Comparison of ENCODE assay signal across 7 mouse cellular contexts in the genomic region with DNA sequence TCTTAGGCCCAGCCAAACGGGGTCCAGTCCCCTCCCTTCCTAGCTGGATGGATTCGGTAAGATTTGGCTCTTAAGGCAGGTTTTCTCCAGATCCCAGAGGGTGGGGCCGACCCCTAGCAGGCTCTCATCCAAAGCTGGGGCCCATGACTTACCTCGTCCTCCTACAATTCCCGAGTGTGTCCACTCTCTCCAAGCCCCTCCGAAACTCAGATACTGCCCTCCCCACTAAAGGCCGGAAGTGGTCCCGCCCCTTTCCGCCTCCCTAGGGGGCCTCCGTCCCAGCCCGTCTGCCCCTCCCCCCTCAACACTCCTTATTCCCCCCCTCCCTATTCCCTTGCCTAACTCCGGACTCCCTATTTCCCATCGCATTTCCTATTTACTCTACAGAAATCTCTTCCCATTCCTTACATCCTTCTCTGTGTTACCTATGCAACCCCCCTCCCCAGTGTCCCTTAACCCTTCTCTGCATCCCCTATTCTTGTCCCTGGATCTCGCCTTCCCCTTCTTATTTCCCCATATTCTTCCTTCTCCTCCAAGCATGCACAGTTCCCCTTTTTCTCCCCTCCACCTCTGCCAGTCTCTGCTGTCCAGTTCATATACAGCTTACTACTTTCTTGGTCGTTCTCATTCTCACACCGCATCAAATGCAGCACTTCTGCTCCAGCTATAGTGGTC. TPM values are rescaled to one million over a fixed set of nuclear protein-coding genes. Genes with fewer than 3 reads are reported as not detected.
DNase-seq lines count a peak whose midpoint lies in the region; ATAC-seq lines count a peak whose summit lies in the region.

No protein-coding gene starts in this region.

- H3K27me3 ChIP-seq in hindbrain, embryonic 14.5 days (ENCODE audit: control insufficient read depth, insufficient read depth, low read length): 0 out of 2 replicates have a peak, but pooled peaks cover 3% of the 10 kb centered on the region

- intact Hi-C loops in left cerebral cortex, postnatal 4 days (cut with DNase I): no loop called here

- H3K36me3 ChIP-seq in hindbrain, embryonic 14.5 days (replicated peaks; ENCODE audit: control insufficient read depth, insufficient read depth): peaks cover 26% of the 10 kb centered on the region

- WGBS in hindbrain, embryonic 14.5 days: 18% methylated on average over 16 of the region's 16 CpGs

- no peaks in the 10 kb centered on the region for H3K4me1 ChIP-seq in brown adipose tissue, adult 24 weeks (ENCODE audit: control insufficient read depth, insufficient read depth, insufficient read length, low read length)
- 0 out of 2 replicates have a peak, but pooled peaks cover 5% of the 10 kb centered on the region for H3K4me1 ChIP-seq in hindbrain, embryonic 14.5 days (replicated peaks; ENCODE audit: control insufficient read depth, insufficient read depth, low read length)

- no peaks in the 10 kb centered on the region for H3K9me3 ChIP-seq in hindbrain, embryonic 14.5 days (ENCODE audit: control insufficient read depth, low read length)

- H3K4me3 ChIP-seq in brown adipose tissue, adult 24 weeks (ENCODE audit: insufficient read depth, low read depth, low read length): peak overlapping the region; percentile 66
- peak overlapping the region; percentile 51 for H3K4me3 ChIP-seq in hindbrain, embryonic 14.5 days (replicated peaks; ENCODE audit: low read length)

- DNase-seq in MN1 (ENCODE audit: low spot score): peak; percentile 35
- DNase-seq in frontal cortex, postnatal 36 days (ENCODE audit: low spot score in 2 of 2): peak; percentile 5 to 11
- peak; percentile 69 for DNase-seq in hindbrain, embryonic 14.5 days (ENCODE audit: low spot score)
- peak; percentile 71 for DNase-seq in left cerebral cortex, postnatal 4 days
- peak; percentile 73 for DNase-seq in right cerebral cortex, postnatal 4 days

- ATAC-seq in hindbrain, embryonic 14.5 days (ENCODE audit: low FRiP score): peak; percentile 74
- ATAC-seq in megakaryocyte progenitor cell, adult 5-6 weeks (replicated peaks; ENCODE audit: poor library complexity): peak; percentile 70

- peak overlapping the region; percentile 66 for H3K9ac ChIP-seq in hindbrain, embryonic 14.5 days

- no peak overlapping the region for H3K27ac ChIP-seq in brown adipose tissue, adult 24 weeks (replicated peaks; ENCODE audit: low read depth, low read length)
- H3K27ac ChIP-seq in hindbrain, embryonic 14.5 days: peak overlapping the region; percentile 90

- H3K4me2 ChIP-seq in hindbrain, embryonic 14.5 days (replicated peaks): peak overlapping the region; percentile 59

RNA-seq across cellular contexts. Expression of gene Maged2, which starts 0.5 kb away (rescaled TPM):
- 15.7 and 17.4 TPM in 2 replicates for polyA plus RNA-seq in brown adipose tissue, adult 24 weeks (2012; ENCODE audit: insufficient read depth, insufficient read length, missing spikeins)
- 532 and 550 TPM in 2 replicates for polyA plus RNA-seq in hindbrain, embryonic 14.5 days (2014; fragmentation: Nextera tagmentation; extraction: Ambion mirVana)
- total RNA-seq in left cerebral cortex, postnatal 4 days (2021): 100 to 1,000 TPM; 166 to 172 TPM
- total RNA-seq in megakaryocyte progenitor cell, adult 5-6 weeks (2015): 3.1 and 3.7 TPM in 2 replicates
- total RNA-seq in megakaryocyte progenitor cell, adult 5-6 weeks (2017): 4.0 and 6.5 TPM in 2 replicates

Comparison
In these comparisons a context has a peak if more than half of its experiments do, and no peak if none do; other contexts are left out.
1. DNase-seq: peak in every context shown above with its lines; median percentile 73 in right cerebral cortex, postnatal 4 days; 71 in left cerebral cortex, postnatal 4 days; 69 in hindbrain, embryonic 14.5 days; 35 in MN1; 8 in frontal cortex, postnatal 36 days.
2. RNA of gene Maged2, which starts 0.5 kb away (total RNA-seq): 166 to 172 TPM in left cerebral cortex, postnatal 4 days; 3.1 to 6.5 TPM in megakaryocyte progenitor cell, adult 5-6 weeks; every median in the first group is over 10 times any median in the second.